ENCODE assay signal across 9 mouse cellular contexts in genomic region chr5:102126737-102127136, GRCm38 (mm10). TPM values are rescaled to one million over a fixed set of nuclear protein-coding genes. Genes with fewer than 3 reads are reported as not detected.
DNase-seq lines count a peak whose midpoint lies in the region; ATAC-seq and TF ChIP-seq lines count a peak whose summit lies in the region.
"Had no signal": no experiment of that assay in that cellular context is flagged by ENCODE, and none has a peak within 500 bp of the region (broad histone marks: within the 10 kb centered on the region; RNA-seq: fewer than 3 reads in every experiment).

No protein-coding gene starts in this region.

- H3K27ac ChIP-seq in forebrain, postnatal 0 days (ENCODE audit: low read depth, low read length) = no peak overlapping the region
- H3K27ac ChIP-seq in forebrain, embryonic 15.5 days (replicated peaks) = no peak overlapping the region
- H3K27ac ChIP-seq: hindbrain, embryonic 15.5 days had no signal

- no peaks in the 10 kb centered on the region for H3K9me3 ChIP-seq in forebrain, postnatal 0 days (ENCODE audit: low read length)
- H3K9me3 ChIP-seq in forebrain, embryonic 15.5 days = no peaks in the 10 kb centered on the region
- H3K9me3 ChIP-seq: hindbrain, embryonic 15.5 days had no signal

- ATAC-seq in forebrain, postnatal 0 days = no peak
- no peak for ATAC-seq in forebrain, embryonic 15.5 days (replicated peaks)

- no peak overlapping the region for H3K9ac ChIP-seq in forebrain, postnatal 0 days
- H3K9ac ChIP-seq in forebrain, embryonic 15.5 days (replicated peaks) = no peak overlapping the region
- H3K9ac ChIP-seq: hindbrain, embryonic 15.5 days had no signal

- no peak overlapping the region for H3K4me3 ChIP-seq in forebrain, postnatal 0 days (ENCODE audit: low read depth, low read length)
- no peak overlapping the region for H3K4me3 ChIP-seq in forebrain, embryonic 15.5 days
- H3K4me3 ChIP-seq: hindbrain, embryonic 15.5 days had no signal

- peak; percentile 66 for TF ChIP-seq CTCF in forebrain, postnatal 0 days (IDR thresholded peaks at IDR 0.05; ENCODE audit: low read depth)

- no peak for DNase-seq in forebrain, postnatal 0 days
- DNase-seq in right cerebral cortex, adult 18-20 months = peak; percentile 53
- no peak for DNase-seq in right cerebral cortex, postnatal 25 days
- DNase-seq in cerebellum, postnatal 25 days = peak; percentile 76 to 85
- DNase-seq in kidney, postnatal 25 days = peak; percentile 40 to 61
- peak; percentile 2 for DNase-seq in lung, postnatal 25 days (ENCODE audit: low spot score)
- DNase-seq in urinary bladder, postnatal 25 days (ENCODE audit: low spot score) = peak; percentile 34

- H3K27me3 ChIP-seq in forebrain, postnatal 0 days (ENCODE audit: insufficient read depth, low read length) = no peaks in the 10 kb centered on the region
- no peaks in the 10 kb centered on the region for H3K27me3 ChIP-seq in forebrain, embryonic 15.5 days
- H3K27me3 ChIP-seq: hindbrain, embryonic 15.5 days had no signal

- H3K4me2 ChIP-seq in forebrain, postnatal 0 days (ENCODE audit: low read depth) = no peak overlapping the region
- no peak overlapping the region for H3K4me2 ChIP-seq in forebrain, embryonic 15.5 days (replicated peaks)
- H3K4me2 ChIP-seq: hindbrain, embryonic 15.5 days had no signal

- H3K4me1 ChIP-seq in forebrain, postnatal 0 days (ENCODE audit: insufficient read depth) = no peaks in the 10 kb centered on the region
- no peaks in the 10 kb centered on the region for H3K4me1 ChIP-seq in forebrain, embryonic 15.5 days
- H3K4me1 ChIP-seq: hindbrain, embryonic 15.5 days had no signal

- WGBS in forebrain, postnatal 0 days = 22% methylated on average over 3 of the region's 3 CpGs
- 17% methylated on average over 3 of the region's 3 CpGs for WGBS in forebrain, embryonic 15.5 days

- H3K36me3 ChIP-seq in forebrain, postnatal 0 days (ENCODE audit: insufficient read depth) = no peaks in the 10 kb centered on the region
- no peaks in the 10 kb centered on the region for H3K36me3 ChIP-seq in forebrain, embryonic 15.5 days
- H3K36me3 ChIP-seq: hindbrain, embryonic 15.5 days had no signal

RNA-seq across cellular contexts. Expression of gene Wdfy3, which starts 57.0 kb away (rescaled TPM):
- total RNA-seq in forebrain, postnatal 0 days (2014; rRNA removed) = 48.1 and 68.8 TPM in 2 replicates
- polyA plus RNA-seq in forebrain, postnatal 0 days (2015; fragmentation: Nextera tagmentation; extraction: Ambion mirVana) = 7.7 and 15.4 TPM in 2 replicates
- 26.2 and 26.3 TPM in 2 replicates for polyA plus RNA-seq in forebrain, embryonic 15.5 days (2015; fragmentation: Nextera tagmentation; extraction: Ambion mirVana)

Comparison
In these comparisons a context has a peak if more than half of its experiments do, and no peak if none do; other contexts are left out.
1. DNase-seq: peak in right cerebral cortex, adult 18-20 months (single experiment), cerebellum, postnatal 25 days (2 of 2), kidney, postnatal 25 days (2 of 2), lung, postnatal 25 days (single experiment) and urinary bladder, postnatal 25 days (single experiment); none in forebrain, postnatal 0 days (single experiment) and right cerebral cortex, postnatal 25 days (single experiment).